Mouse (Mus musculus) C2C12 (cell line): ENCODE data around the gene Casp1.

Source experiments
- CTCF ChIP-seq: IDR thresholded peaks from one replicate; pipeline ENCODE4 v1.5.1; 2011; ENCODE audit not compliant: control insufficient read depth, insufficient read depth, insufficient read length
- FOSL1 ChIP-seq: IDR thresholded peaks from one replicate; pipeline ENCODE4 v1.8.0; 2011; ENCODE audit warnings: mild to moderate bottlenecking, low read length; ENCODE audit not compliant: poor library complexity, insufficient read depth, severe bottlenecking
- MAX ChIP-seq: IDR thresholded peaks from one replicate; pipeline ENCODE4 v1.6.1; 2011; ENCODE audit warnings: mild to moderate bottlenecking, control low read depth
- MYOD1 ChIP-seq: IDR thresholded peaks from one replicate; pipeline ENCODE4 v1.6.1; 2011; ENCODE audit warnings: low read depth; ENCODE audit not compliant: control insufficient read depth, insufficient read length
- MYOG ChIP-seq: IDR thresholded peaks from one replicate; pipeline ENCODE4 v1.6.1; 2011; ENCODE audit not compliant: control insufficient read depth, insufficient read length; ENCODE audit errors: extremely low read depth
- USF1 ChIP-seq: IDR thresholded peaks from one replicate; pipeline ENCODE4 v1.6.1; 2011; ENCODE audit warnings: low read depth, mild to moderate bottlenecking, control low read depth, moderate library complexity

GRCm38 (mm10) chr9:5310112-5310511 lies 11.8 kb downstream of the Casp1 start:
- no peak for TF ChIP-seq USF1
- TF ChIP-seq MAX = no peak
- TF ChIP-seq CTCF = no peak
- TF ChIP-seq MYOG = no peak
- TF ChIP-seq MYOD1 = no peak
- TF ChIP-seq FOSL1 = no peak
